Mouse (Mus musculus): Measurements from ENCODE around the gene Ubqln4. TPM values are rescaled to one million over a fixed set of nuclear protein-coding genes. Genes with fewer than 3 reads are reported as not detected.

Gene Ubqln4
- polyA plus RNA-seq (2012; rRNA removed), result 32.5 and 33.7 TPM in 2 replicates

GRCm38 (mm10) chr3:88553525-88553879 lies at the start of gene Ubqln4:
Gene Ubqln4 (plus strand): TSS chr3:88553758.
- 1% methylated on average over 36 of the region's 37 CpGs for WGBS
- peak; percentile 60 to 88 for DNase-seq (ENCODE audit: low read depth in 1 of 2, low spot score in 2 of 2)
- H3K36me3 ChIP-seq (ENCODE audit: control insufficient read depth, insufficient read depth, low read length), result peaks cover 6% of the 10 kb centered on the region; the same call in 1 of the 2 replicates

GRCm38 (mm10) chr3:88503881-88504746 lies 49.4 kb upstream of the Ubqln4 start:
- no peak overlapping the region for H3K4me3 ChIP-seq (ENCODE audit: extremely low read depth, insufficient read depth, insufficient read length)
- H3K27me3 ChIP-seq (ENCODE audit: control insufficient read depth, insufficient read depth, low read length), result peaks cover 6% of the 10 kb centered on the region; the same call in 1 of the 2 replicates
- H3K4me1 ChIP-seq (ENCODE audit: control insufficient read depth, insufficient read depth, insufficient read length), result peaks cover 13% of the 10 kb centered on the region
- 47% methylated on average over 8 of the region's 8 CpGs for WGBS
- DNase-seq (ENCODE audit: low read depth in 1 of 2, low spot score in 2 of 2), result no peak
- TF ChIP-seq CTCF (IDR thresholded peaks at IDR 0.05; ENCODE audit: extremely low read depth, insufficient read depth, insufficient read length, insufficient replicate concordance), result no peak
- TF ChIP-seq POLR2A (IDR thresholded peaks at IDR 0.05; ENCODE audit: low read depth, low read length), result no peak
- H3K27ac ChIP-seq (ENCODE audit: insufficient read depth, low read length), result no peak overlapping the region
- H3K36me3 ChIP-seq (ENCODE audit: control insufficient read depth, insufficient read depth, low read length), result no peaks in the 10 kb centered on the region

More at GRCm38 (mm10) chr3:88553525-88553879, at the start of gene Ubqln4:
- 0 out of 2 replicates have a peak, but pooled peaks cover 4% of the 10 kb centered on the region for H3K4me1 ChIP-seq (ENCODE audit: control insufficient read depth, insufficient read depth, insufficient read length)
- no peaks in the 10 kb centered on the region for H3K27me3 ChIP-seq (ENCODE audit: control insufficient read depth, insufficient read depth, low read length)
- H3K4me3 ChIP-seq (ENCODE audit: extremely low read depth, insufficient read depth, insufficient read length), result peak within 1 kb of the TSS; percentile 99
- peak within 1 kb of the TSS; percentile 92 for H3K27ac ChIP-seq (ENCODE audit: insufficient read depth, low read length)
- TF ChIP-seq CTCF (IDR thresholded peaks at IDR 0.05; ENCODE audit: extremely low read depth, insufficient read depth, insufficient read length, insufficient replicate concordance), result peak; percentile 74
- TF ChIP-seq POLR2A (IDR thresholded peaks at IDR 0.05; ENCODE audit: low read depth, low read length), result peak; percentile 23; the same call in 1 of the 2 replicates

GRCm38 (mm10) chr3:88505081-88505480 lies 48.5 kb upstream of the Ubqln4 start:
- H3K4me3 ChIP-seq (ENCODE audit: extremely low read depth, insufficient read depth, insufficient read length), result no peak overlapping the region
- peaks cover 6% of the 10 kb centered on the region; the same call in 1 of the 2 replicates for H3K27me3 ChIP-seq (ENCODE audit: control insufficient read depth, insufficient read depth, low read length)
- 66% methylated on average over 6 of the region's 6 CpGs for WGBS
- peaks cover 21% of the 10 kb centered on the region for H3K4me1 ChIP-seq (ENCODE audit: control insufficient read depth, insufficient read depth, insufficient read length)
- H3K27ac ChIP-seq (ENCODE audit: insufficient read depth, low read length), result no peak overlapping the region
- no peak for DNase-seq (ENCODE audit: low read depth in 1 of 2, low spot score in 2 of 2)
- no peaks in the 10 kb centered on the region for H3K36me3 ChIP-seq (ENCODE audit: control insufficient read depth, insufficient read depth, low read length)
- TF ChIP-seq POLR2A (IDR thresholded peaks at IDR 0.05; ENCODE audit: low read depth, low read length), result no peak
- no peak for TF ChIP-seq CTCF (IDR thresholded peaks at IDR 0.05; ENCODE audit: extremely low read depth, insufficient read depth, insufficient read length, insufficient replicate concordance)

GRCm38 (mm10) chr3:88505765-88506164 lies 47.8 kb upstream of the Ubqln4 start:
- Histone ChIP-seq H3K27ac (ENCODE audit: insufficient read depth, low read length) (no peak overlapping the region), H3K4me3 (ENCODE audit: extremely low read depth, insufficient read depth, insufficient read length) (no peak overlapping the region), H3K27me3 (ENCODE audit: control insufficient read depth, insufficient read depth, low read length) (peaks cover 6% of the 10 kb centered on the region; the same call in 1 of the 2 replicates), H3K36me3 (ENCODE audit: control insufficient read depth, insufficient read depth, low read length) (no peaks in the 10 kb centered on the region), H3K4me1 (ENCODE audit: control insufficient read depth, insufficient read depth, insufficient read length) (peaks cover 27% of the 10 kb centered on the region)
- WGBS, result 76% methylated on average over 7 of the region's 7 CpGs
- no peak for DNase-seq (ENCODE audit: low read depth in 1 of 2, low spot score in 2 of 2)
- TF ChIP-seq POLR2A (IDR thresholded peaks at IDR 0.05; ENCODE audit: low read depth, low read length) (no peak), CTCF (IDR thresholded peaks at IDR 0.05; ENCODE audit: extremely low read depth, insufficient read depth, insufficient read length, insufficient replicate concordance) (no peak)

DNA sequence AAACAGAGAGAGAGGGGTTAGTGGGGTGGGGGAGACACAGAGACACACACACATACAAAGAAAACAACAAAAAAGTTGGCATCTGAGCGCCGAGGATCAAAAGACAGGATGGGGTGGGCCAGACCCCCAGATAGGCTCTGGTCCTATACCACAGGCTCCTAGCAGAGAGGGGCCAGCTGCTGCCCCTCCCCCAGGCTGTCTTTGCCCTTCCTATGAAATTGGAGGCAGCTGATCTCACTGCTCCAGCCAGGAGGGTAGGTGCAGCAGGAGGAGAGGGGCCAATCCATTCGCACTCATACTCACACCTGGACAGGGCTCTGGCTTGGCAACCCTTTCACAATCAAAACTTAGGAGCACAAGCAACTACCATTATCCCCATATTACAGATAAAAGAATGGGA lies 44.3 kb upstream of the Ubqln4 start:
- Histone ChIP-seq H3K4me3 (ENCODE audit: extremely low read depth, insufficient read depth, insufficient read length) (no peak overlapping the region), H3K4me1 (ENCODE audit: control insufficient read depth, insufficient read depth, insufficient read length) (peaks cover 38% of the 10 kb centered on the region; the same call in 1 of the 2 replicates), H3K27ac (ENCODE audit: insufficient read depth, low read length) (peak overlapping the region; percentile 84), H3K27me3 (ENCODE audit: control insufficient read depth, insufficient read depth, low read length) (no peaks in the 10 kb centered on the region), H3K36me3 (ENCODE audit: control insufficient read depth, insufficient read depth, low read length) (no peaks in the 10 kb centered on the region)
- no peak for DNase-seq (ENCODE audit: low read depth in 1 of 2, low spot score in 2 of 2)
- no peak for TF ChIP-seq POLR2A (IDR thresholded peaks at IDR 0.05; ENCODE audit: low read depth, low read length)
- no peak for TF ChIP-seq CTCF (IDR thresholded peaks at IDR 0.05; ENCODE audit: extremely low read depth, insufficient read depth, insufficient read length, insufficient replicate concordance)
- WGBS, result 42% methylated on average over 3 of the region's 3 CpGs

DNA sequence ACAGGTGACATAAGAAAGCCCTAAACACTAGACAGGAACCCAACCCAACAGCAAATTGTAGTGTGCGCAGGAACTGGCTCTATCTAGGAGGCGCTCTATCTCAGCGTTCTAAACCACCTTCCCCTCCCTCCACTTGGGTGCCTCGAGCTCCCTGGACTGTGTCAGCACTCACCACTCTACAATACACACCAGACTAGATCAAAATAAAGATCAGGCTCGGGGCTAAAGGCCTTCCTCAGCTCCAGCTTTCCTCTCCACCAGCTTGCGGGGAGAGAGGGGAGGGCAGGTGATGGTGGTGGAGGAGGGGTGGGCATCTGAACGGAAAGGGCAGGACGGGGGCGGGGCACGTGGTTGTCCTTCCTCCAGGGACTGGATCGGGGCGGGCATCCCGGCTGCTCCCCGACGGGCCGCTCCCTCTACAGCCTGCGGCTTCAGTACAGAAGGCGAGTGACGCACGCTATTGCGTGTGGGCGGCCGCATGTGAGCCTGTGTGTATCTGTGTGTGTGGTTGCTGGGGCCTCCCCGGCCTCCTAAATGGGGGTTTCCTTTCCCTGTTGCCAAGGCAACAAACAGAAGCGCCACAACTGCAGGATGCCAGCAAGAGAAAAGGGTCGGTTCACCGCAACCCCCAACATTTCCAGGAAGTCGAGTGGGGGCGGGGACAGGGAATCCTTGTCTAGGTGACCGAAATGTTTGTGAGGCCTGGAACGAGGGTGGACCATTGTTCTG lies 43.7 kb upstream of the Ubqln4 start, which contains the start of gene Lmna:
Gene Lmna, minus strand, starts transcription at position 265 of the 729 bp plus-strand sequence.
- DNase-seq (ENCODE audit: low read depth in 1 of 2, low spot score in 2 of 2), result peak; percentile 85 to 100
- peak within 1 kb of the TSS; percentile 51; the same call in 1 of the 2 replicates for H3K4me3 ChIP-seq (ENCODE audit: extremely low read depth, insufficient read depth, insufficient read length)
- H3K4me1 ChIP-seq (ENCODE audit: control insufficient read depth, insufficient read depth, insufficient read length), result peaks cover 38% of the 10 kb centered on the region; the same call in 1 of the 2 replicates
- H3K27ac ChIP-seq (ENCODE audit: insufficient read depth, low read length), result peak within 1 kb of the TSS; percentile 84
- H3K36me3 ChIP-seq (ENCODE audit: control insufficient read depth, insufficient read depth, low read length), result no peaks in the 10 kb centered on the region
- no peaks in the 10 kb centered on the region for H3K27me3 ChIP-seq (ENCODE audit: control insufficient read depth, insufficient read depth, low read length)
- under 1% methylated on average over 31 of the region's 31 CpGs for WGBS
- TF ChIP-seq CTCF (IDR thresholded peaks at IDR 0.05; ENCODE audit: extremely low read depth, insufficient read depth, insufficient read length, insufficient replicate concordance) (peak; percentile 36; the same call in 1 of the 2 replicates), POLR2A (IDR thresholded peaks at IDR 0.05; ENCODE audit: low read depth, low read length) (no peak)
